Mouse (Mus musculus): ENCODE measurements at regions not wholly inside any gene's neighbourhood (a gene's known extent, or its start where the extent isn't known, plus 50 kb on each side); places are given as distances from the start of the nearest gene placed in this dataset.

- in situ Hi-C loops (cut with MboI, MseI): no loop called here
Observed at GRCm38 (mm10) chr3:130978986-130979642, 131.2 kb upstream of the Lef1 start.

GRCm38 (mm10) chr3:130977921-130978700 is 132.2 kb upstream of the Lef1 start:
- in situ Hi-C loops (cut with MboI, MseI): no loop called here

- in situ Hi-C loops (cut with MboI, MseI): no loop called here
Observed at GRCm38 (mm10) chr3:130976206-130976605, 134.1 kb upstream of the Lef1 start.

- in situ Hi-C loops (cut with MboI, MseI): no loop called here
Observed at GRCm38 (mm10) chr3:130975291-130975690, 135.0 kb upstream of the Lef1 start.

GRCm38 (mm10) chr3:130972126-130972525 is 138.1 kb upstream of the Lef1 start:
- in situ Hi-C loops (cut with MboI, MseI): no loop called here

- in situ Hi-C loops (cut with MboI, MseI): no loop called here
Observed at GRCm38 (mm10) chr3:130965275-130965674, 145.0 kb upstream of the Lef1 start.

GRCm38 (mm10) chr3:130964088-130964487 is 146.2 kb upstream of the Lef1 start:
- in situ Hi-C loops (cut with MboI, MseI): no loop called here

GRCm38 (mm10) chr3:130963625-130964024 is 146.6 kb upstream of the Lef1 start:
- in situ Hi-C loops (cut with MboI, MseI): no loop called here

GRCm38 (mm10) chr3:130962701-130963472 is 147.4 kb upstream of the Lef1 start:
- in situ Hi-C loops (cut with MboI, MseI): no loop called here

GRCm38 (mm10) chr3:130962151-130962633 is 148.1 kb upstream of the Lef1 start:
- in situ Hi-C loops (cut with MboI, MseI): no loop called here

GRCm38 (mm10) chr3:130961704-130962103 is 148.6 kb upstream of the Lef1 start:
- in situ Hi-C loops (cut with MboI, MseI): no loop called here

GRCm38 (mm10) chr3:130955958-130956357 is 154.3 kb upstream of the Lef1 start:
- in situ Hi-C loops (cut with MboI, MseI): no loop called here

GRCm38 (mm10) chr3:130951381-130951780 is 158.9 kb upstream of the Lef1 start:
- in situ Hi-C loops (cut with MboI, MseI): no loop called here

GRCm38 (mm10) chr3:130950872-130951271 is 159.4 kb upstream of the Lef1 start:
- in situ Hi-C loops (cut with MboI, MseI): no loop called here

GRCm38 (mm10) chr3:130947880-130948279 is 162.4 kb upstream of the Lef1 start:
- in situ Hi-C loops (cut with MboI, MseI): no loop called here

GRCm38 (mm10) chr3:130947277-130947606 is 163.0 kb upstream of the Lef1 start:
- in situ Hi-C loops (cut with MboI, MseI): no loop called here

GRCm38 (mm10) chr3:130946576-130947276 is 163.5 kb upstream of the Lef1 start:
- in situ Hi-C loops (cut with MboI, MseI): no loop called here

GRCm38 (mm10) chr3:130945861-130946449 is 164.3 kb upstream of the Lef1 start:
- in situ Hi-C loops (cut with MboI, MseI): no loop called here

- in situ Hi-C loops (cut with MboI, MseI): no loop called here
Observed at GRCm38 (mm10) chr3:130945396-130945795, 164.9 kb upstream of the Lef1 start.

GRCm38 (mm10) chr3:130944241-130944640 is 166.0 kb upstream of the Lef1 start:
- in situ Hi-C loops (cut with MboI, MseI): no loop called here

- in situ Hi-C loops (cut with MboI, MseI): no loop called here
Observed at GRCm38 (mm10) chr3:130942947-130943630, 167.2 kb upstream of the Lef1 start.
